Mouse (Mus musculus): Measurements from ENCODE around the gene Fam104a.

- TF ChIP-seq TCF12 (IDR thresholded peaks at IDR 0.05; ENCODE audit: low read depth, low read length) = no peak
- TF ChIP-seq CHD1 (IDR thresholded peaks at IDR 0.05; ENCODE audit: low read depth, low read length) = no peak
- TF ChIP-seq CTCF (conservative IDR thresholded peaks at IDR 0.05 in 1 of 2, IDR thresholded peaks at IDR 0.05 in 1 of 2; ENCODE audit: low read depth in 2 of 2, low read length in 2 of 2) = no peak
- TF ChIP-seq POLR2A (IDR thresholded peaks at IDR 0.05; ENCODE audit: low read depth, low read length) = no peak
- TF ChIP-seq BHLHE40 (IDR thresholded peaks at IDR 0.05; ENCODE audit: low read depth, low read length) = no peak
- no peak for TF ChIP-seq JUND (conservative IDR thresholded peaks at IDR 0.05; ENCODE audit: low read depth, low read length)
- no peak for TF ChIP-seq HCFC1 (IDR thresholded peaks at IDR 0.05; ENCODE audit: low read depth, low read length)
- no peak for TF ChIP-seq USF1 (IDR thresholded peaks at IDR 0.05; ENCODE audit: low read depth, low read length)
- TF ChIP-seq JUN (IDR thresholded peaks at IDR 0.05; ENCODE audit: insufficient read depth, low read depth, low read length) = no peak
- TF ChIP-seq NELFE (IDR thresholded peaks at IDR 0.05; ENCODE audit: low read depth, low read length) = no peak
- TF ChIP-seq POLR2AphosphoS2 (IDR thresholded peaks at IDR 0.05; ENCODE audit: low read depth, low read length) = no peak
Measured at GRCm38 (mm10) chr11:113677378-113677777, 6.6 kb downstream of the Fam104a start.
